17 mouse cellular contexts compared by ENCODE assay signal in genomic region chr11:73187231-73187630, GRCm38 (mm10).
"Had no signal": no experiment of that assay in that cellular context is flagged by ENCODE, and none has a peak within 500 bp of the region (broad histone marks: within the 10 kb centered on the region; RNA-seq: fewer than 3 reads in every experiment).

No protein-coding gene starts in this region.

- H3K9me3 ChIP-seq: intestine, embryonic 15.5 days; limb, embryonic 12.5 days; limb, embryonic 15.5 days; midbrain, embryonic 12.5 days; midbrain, embryonic 15.5 days; neural tube, embryonic 12.5 days; neural tube, embryonic 15.5 days had no signal

- H3K4me2 ChIP-seq: intestine, embryonic 15.5 days; limb, embryonic 12.5 days; limb, embryonic 15.5 days; liver, embryonic 11.5 days; lung, embryonic 14.5 days; midbrain, embryonic 12.5 days; midbrain, embryonic 15.5 days; neural tube, embryonic 12.5 days; neural tube, embryonic 15.5 days had no signal

- H3K9ac ChIP-seq: intestine, embryonic 15.5 days; limb, embryonic 12.5 days; limb, embryonic 15.5 days; liver, embryonic 14.5 days; liver, postnatal 0 days; lung, embryonic 14.5 days; midbrain, embryonic 12.5 days; midbrain, embryonic 15.5 days; neural tube, embryonic 12.5 days; neural tube, embryonic 15.5 days had no signal

- H3K27me3 ChIP-seq: intestine, embryonic 15.5 days; limb, embryonic 12.5 days; limb, embryonic 15.5 days; midbrain, embryonic 12.5 days; midbrain, embryonic 15.5 days; neural tube, embryonic 12.5 days; neural tube, embryonic 15.5 days had no signal

- DNase-seq: left cerebral cortex, postnatal 4 days; liver, postnatal 0 days; lung, embryonic 14.5 days; right cerebral cortex, adult 18-20 months; right cerebral cortex, postnatal 14 days; right cerebral cortex, postnatal 4 days; thymus, postnatal 36 days had no signal

- H3K27ac ChIP-seq: intestine, embryonic 15.5 days; limb, embryonic 12.5 days; limb, embryonic 15.5 days; liver, embryonic 14.5 days; midbrain, embryonic 12.5 days; midbrain, embryonic 15.5 days; neural tube, embryonic 12.5 days; neural tube, embryonic 15.5 days had no signal

- H3K4me1 ChIP-seq: intestine, embryonic 15.5 days; limb, embryonic 12.5 days; limb, embryonic 15.5 days; midbrain, embryonic 12.5 days; midbrain, embryonic 15.5 days; neural tube, embryonic 12.5 days; neural tube, embryonic 15.5 days had no signal

- ATAC-seq: intestine, embryonic 15.5 days; liver, postnatal 0 days; lung, postnatal 0 days; midbrain, embryonic 15.5 days had no signal

- H3K4me3 ChIP-seq: intestine, embryonic 15.5 days; limb, embryonic 12.5 days; limb, embryonic 15.5 days; midbrain, embryonic 12.5 days; midbrain, embryonic 15.5 days; neural tube, embryonic 12.5 days; neural tube, embryonic 15.5 days had no signal
